Mouse (Mus musculus) liver, embryonic 13.5 days (tissue): ENCODE results near the gene Igf2bp3. TPM values are rescaled to one million over a fixed set of nuclear protein-coding genes. Genes with fewer than 3 reads are reported as not detected.

Source experiments
- ATAC-seq: fragments of 200-750 bp; cut with Nextera tagmentation; 2 replicates; pipeline ENCODE4 v1.8.0; 2017; ENCODE audit warnings: low read depth, mild to moderate bottlenecking, moderate number of reproducible peaks, moderate library complexity
- DNase-seq: peaks from one replicate; pipeline ENCODE4 v3.0.0; 2022
- H3K27ac ChIP-seq: fragments of 300-500 bp; sonication (generic); 2 replicates; pipeline ENCODE4 v1.5.1; 2015; ENCODE audit warnings: moderate library complexity, mild to moderate bottlenecking, inconsistent platforms
- H3K27me3 ChIP-seq: fragments of 300-500 bp; sonication (generic); 2 replicates; pipeline ENCODE4 v1.6.1; 2015; ENCODE audit warnings: mild to moderate bottlenecking, inconsistent platforms
- H3K36me3 ChIP-seq: fragments of 300-500 bp; sonication (generic); 2 replicates; pipeline ENCODE4 v1.6.1; 2015; ENCODE audit warnings: mild to moderate bottlenecking, inconsistent platforms
- H3K4me1 ChIP-seq: fragments of 300-500 bp; sonication (generic); replicated peaks from 2 replicates; pipeline ENCODE4 v1.6.1; 2015; ENCODE audit warnings: inconsistent platforms
- H3K4me2 ChIP-seq: fragments of 300-500 bp; sonication (generic); 2 replicates; pipeline ENCODE4 v1.6.1; 2015; ENCODE audit warnings: inconsistent platforms, mild to moderate bottlenecking, moderate library complexity
- H3K4me3 ChIP-seq: fragments of 300-500 bp; sonication (generic); replicated peaks from 2 replicates; pipeline ENCODE4 v1.5.1; 2015; ENCODE audit warnings: mild to moderate bottlenecking, inconsistent platforms
- H3K9ac ChIP-seq: fragments of 300-500 bp; sonication (generic); 2 replicates; pipeline ENCODE4 v1.6.1; 2015; ENCODE audit warnings: mild to moderate bottlenecking, inconsistent platforms
- H3K9me3 ChIP-seq: fragments of 300-500 bp; sonication (generic); replicated peaks from 2 replicates; pipeline ENCODE4 v1.6.1; 2016; ENCODE audit warnings: inconsistent platforms
- WGBS: fragments of 180-500 bp; shearing (Covaris S2); methylation state at CpG from one replicate; pipeline ENCODE4 v1.1.7; 2015; ENCODE audit not compliant: insufficient replicate concordance; 5-methylcytosine and 5-hydroxymethylcytosine counted together
- polyA plus RNA-seq: library from polyadenylated mRNA; unstranded; fragments of >200 nt; fragmentation: Nextera tagmentation; extraction: Ambion mirVana; gene quantifications from 2 replicates; pipeline ENCODE4 v1.2.1, GENCODE M21; 2015

The Igf2bp3 gene
- polyA plus RNA-seq, 1 experiment from 2014 or later = 21.4 TPM

GRCm38 (mm10) chr6:49131855-49132254 is 82.9 kb downstream of the Igf2bp3 start:
- Histone ChIP-seq H3K4me2 (no peak overlapping the region), H3K4me3 (no peak overlapping the region), H3K27ac (no peak overlapping the region), H3K36me3 (peaks cover 7% of the 10 kb centered on the region; the same call in 1 of the 2 replicates), H3K9ac (no peak overlapping the region), H3K27me3 (no peaks in the 10 kb centered on the region), H3K9me3 (no peaks in the 10 kb centered on the region), H3K4me1 (peaks cover 23% of the 10 kb centered on the region)
- WGBS = 87% methylated on average over 9 of the region's 9 CpGs
- DNase-seq (no peak), ATAC-seq (no peak)

- no peak overlapping the region for H3K27ac ChIP-seq
- DNase-seq (no peak), ATAC-seq (no peak)
- no peak overlapping the region for H3K9ac ChIP-seq
- H3K4me1 ChIP-seq = peaks cover 10% of the 10 kb centered on the region
- no peak overlapping the region for H3K4me3 ChIP-seq
- H3K4me2 ChIP-seq = no peak overlapping the region
- H3K27me3 ChIP-seq = no peaks in the 10 kb centered on the region
- H3K36me3 ChIP-seq = peaks cover 13% of the 10 kb centered on the region
- no peaks in the 10 kb centered on the region for H3K9me3 ChIP-seq
Observed at GRCm38 (mm10) chr6:49130328-49130727, 84.4 kb downstream of the Igf2bp3 start.

- 64% methylated on average over 3 of the region's 3 CpGs for WGBS
- DNase-seq = no peak
- no peak overlapping the region for H3K4me2 ChIP-seq
- no peak overlapping the region for H3K27ac ChIP-seq
- no peaks in the 10 kb centered on the region for H3K27me3 ChIP-seq
- no peak for ATAC-seq
- no peaks in the 10 kb centered on the region for H3K4me1 ChIP-seq
- H3K9me3 ChIP-seq = no peaks in the 10 kb centered on the region
- H3K9ac ChIP-seq = no peak overlapping the region
- H3K36me3 ChIP-seq = peaks cover 24% of the 10 kb centered on the region
- no peak overlapping the region for H3K4me3 ChIP-seq
Observed at GRCm38 (mm10) chr6:49120370-49120769, 94.4 kb downstream of the Igf2bp3 start.

GRCm38 (mm10) chr6:49119462-49120135 is 95.2 kb downstream of the Igf2bp3 start:
- no peak overlapping the region for H3K4me3 ChIP-seq
- DNase-seq (no peak), ATAC-seq (no peak)
- WGBS = 53% methylated on average over 1 of the region's 1 CpGs
- H3K27me3 ChIP-seq = no peaks in the 10 kb centered on the region
- H3K4me1 ChIP-seq = no peaks in the 10 kb centered on the region
- H3K9ac ChIP-seq = no peak overlapping the region
- peaks cover 21% of the 10 kb centered on the region for H3K36me3 ChIP-seq
- H3K9me3 ChIP-seq = no peaks in the 10 kb centered on the region
- no peak overlapping the region for H3K4me2 ChIP-seq
- H3K27ac ChIP-seq = no peak overlapping the region

- no peaks in the 10 kb centered on the region for H3K4me1 ChIP-seq
- H3K4me3 ChIP-seq = no peak overlapping the region
- H3K27me3 ChIP-seq = no peaks in the 10 kb centered on the region
- H3K27ac ChIP-seq = no peak overlapping the region
- no peak overlapping the region for H3K9ac ChIP-seq
- WGBS = 73% methylated on average over 8 of the region's 8 CpGs
- H3K9me3 ChIP-seq = no peaks in the 10 kb centered on the region
- peaks cover 27% of the 10 kb centered on the region for H3K36me3 ChIP-seq
- ATAC-seq (no peak), DNase-seq (no peak)
- no peak overlapping the region for H3K4me2 ChIP-seq
Observed at GRCm38 (mm10) chr6:49118446-49118845, 96.3 kb downstream of the Igf2bp3 start.

- Histone ChIP-seq H3K4me1 (no peaks in the 10 kb centered on the region), H3K9ac (no peak overlapping the region), H3K27me3 (no peaks in the 10 kb centered on the region), H3K4me2 (no peak overlapping the region), H3K36me3 (peaks cover 22% of the 10 kb centered on the region), H3K9me3 (no peaks in the 10 kb centered on the region), H3K4me3 (no peak overlapping the region), H3K27ac (no peak overlapping the region)
- ATAC-seq (no peak), DNase-seq (no peak)
- WGBS = 84% methylated on average over 8 of the region's 8 CpGs
Observed at GRCm38 (mm10) chr6:49116241-49116640, 98.5 kb downstream of the Igf2bp3 start.

GRCm38 (mm10) chr6:49115550-49115949 is 99.2 kb downstream of the Igf2bp3 start:
- ATAC-seq = no peak
- Histone ChIP-seq H3K9ac (no peak overlapping the region), H3K9me3 (no peaks in the 10 kb centered on the region), H3K4me2 (no peak overlapping the region), H3K4me3 (no peak overlapping the region), H3K27ac (no peak overlapping the region), H3K4me1 (no peaks in the 10 kb centered on the region), H3K36me3 (peaks cover 25% of the 10 kb centered on the region), H3K27me3 (no peaks in the 10 kb centered on the region)
- WGBS = 68% methylated on average over 5 of the region's 5 CpGs
- no peak for DNase-seq

- no peak overlapping the region for H3K9ac ChIP-seq
Observed at GRCm38 (mm10) chr6:49114457-49114856, 100.3 kb downstream of the Igf2bp3 start.

GRCm38 (mm10) chr6:49113895-49114294 is 100.9 kb downstream of the Igf2bp3 start:
- WGBS = 84% methylated on average over 7 of the region's 7 CpGs
- H3K27me3 ChIP-seq = no peaks in the 10 kb centered on the region
- no peak overlapping the region for H3K9ac ChIP-seq
- H3K4me1 ChIP-seq = no peaks in the 10 kb centered on the region
- H3K4me2 ChIP-seq = no peak overlapping the region
- H3K4me3 ChIP-seq = no peak overlapping the region
- no peak for ATAC-seq
- peaks cover 34% of the 10 kb centered on the region for H3K36me3 ChIP-seq
- DNase-seq = no peak
- no peak overlapping the region for H3K27ac ChIP-seq
- no peaks in the 10 kb centered on the region for H3K9me3 ChIP-seq

More at GRCm38 (mm10) chr6:49114457-49114856, 100.3 kb downstream of the Igf2bp3 start:
- DNase-seq (no peak), ATAC-seq (no peak)
- 88% methylated on average over 6 of the region's 6 CpGs for WGBS
- Histone ChIP-seq H3K4me1 (no peaks in the 10 kb centered on the region), H3K4me2 (no peak overlapping the region), H3K36me3 (peaks cover 30% of the 10 kb centered on the region), H3K27ac (no peak overlapping the region), H3K4me3 (no peak overlapping the region), H3K27me3 (no peaks in the 10 kb centered on the region), H3K9me3 (no peaks in the 10 kb centered on the region)

- no peak for ATAC-seq
- Histone ChIP-seq H3K4me2 (no peak overlapping the region), H3K4me1 (no peaks in the 10 kb centered on the region), H3K27ac (no peak overlapping the region), H3K4me3 (no peak overlapping the region), H3K36me3 (peaks cover 54% of the 10 kb centered on the region), H3K9me3 (no peaks in the 10 kb centered on the region), H3K27me3 (no peaks in the 10 kb centered on the region), H3K9ac (no peak overlapping the region)
- DNase-seq = no peak
- WGBS = 64% methylated on average over 2 of the region's 2 CpGs
Observed at GRCm38 (mm10) chr6:49109196-49109595, 105.6 kb downstream of the Igf2bp3 start.

- H3K9ac ChIP-seq = no peak overlapping the region
- no peak for DNase-seq
- H3K4me3 ChIP-seq = no peak overlapping the region
- H3K4me2 ChIP-seq = no peak overlapping the region
- no peak overlapping the region for H3K27ac ChIP-seq
- H3K27me3 ChIP-seq = no peaks in the 10 kb centered on the region
- peaks cover 61% of the 10 kb centered on the region for H3K36me3 ChIP-seq
- no peaks in the 10 kb centered on the region for H3K4me1 ChIP-seq
- no peak for ATAC-seq
- WGBS = 83% methylated on average over 15 of the region's 15 CpGs
- H3K9me3 ChIP-seq = no peaks in the 10 kb centered on the region
Observed at GRCm38 (mm10) chr6:49106746-49107500, 107.8 kb downstream of the Igf2bp3 start.

GRCm38 (mm10) chr6:49099086-49099485 is 115.7 kb downstream of the Igf2bp3 start:
- peaks cover 50% of the 10 kb centered on the region for H3K36me3 ChIP-seq
- WGBS = 55% methylated on average over 1 of the region's 1 CpGs

More at GRCm38 (mm10) chr6:49099086-49099485, 115.7 kb downstream of the Igf2bp3 start:
- H3K4me3 ChIP-seq = no peak overlapping the region
- no peaks in the 10 kb centered on the region for H3K27me3 ChIP-seq
- H3K4me1 ChIP-seq = peaks cover 16% of the 10 kb centered on the region
- ATAC-seq = no peak
- H3K27ac ChIP-seq = no peak overlapping the region
- no peak overlapping the region for H3K4me2 ChIP-seq
- no peak overlapping the region for H3K9ac ChIP-seq
- H3K9me3 ChIP-seq = no peaks in the 10 kb centered on the region
- DNase-seq = no peak
